Mouse (Mus musculus): Measurements from ENCODE around the gene Tmsb15l.

GRCm38 (mm10) chrX:136986039-136986438 is 9.4 kb upstream of the Tmsb15l start:
- TF ChIP-seq CTCF (IDR thresholded peaks at IDR 0.05; ENCODE audit: low read depth) = no peak
- no peak for TF ChIP-seq EP300 (IDR thresholded peaks at IDR 0.05; ENCODE audit: low read depth)
